ENCODE assay signal across 8 mouse cellular contexts in the genomic region with DNA sequence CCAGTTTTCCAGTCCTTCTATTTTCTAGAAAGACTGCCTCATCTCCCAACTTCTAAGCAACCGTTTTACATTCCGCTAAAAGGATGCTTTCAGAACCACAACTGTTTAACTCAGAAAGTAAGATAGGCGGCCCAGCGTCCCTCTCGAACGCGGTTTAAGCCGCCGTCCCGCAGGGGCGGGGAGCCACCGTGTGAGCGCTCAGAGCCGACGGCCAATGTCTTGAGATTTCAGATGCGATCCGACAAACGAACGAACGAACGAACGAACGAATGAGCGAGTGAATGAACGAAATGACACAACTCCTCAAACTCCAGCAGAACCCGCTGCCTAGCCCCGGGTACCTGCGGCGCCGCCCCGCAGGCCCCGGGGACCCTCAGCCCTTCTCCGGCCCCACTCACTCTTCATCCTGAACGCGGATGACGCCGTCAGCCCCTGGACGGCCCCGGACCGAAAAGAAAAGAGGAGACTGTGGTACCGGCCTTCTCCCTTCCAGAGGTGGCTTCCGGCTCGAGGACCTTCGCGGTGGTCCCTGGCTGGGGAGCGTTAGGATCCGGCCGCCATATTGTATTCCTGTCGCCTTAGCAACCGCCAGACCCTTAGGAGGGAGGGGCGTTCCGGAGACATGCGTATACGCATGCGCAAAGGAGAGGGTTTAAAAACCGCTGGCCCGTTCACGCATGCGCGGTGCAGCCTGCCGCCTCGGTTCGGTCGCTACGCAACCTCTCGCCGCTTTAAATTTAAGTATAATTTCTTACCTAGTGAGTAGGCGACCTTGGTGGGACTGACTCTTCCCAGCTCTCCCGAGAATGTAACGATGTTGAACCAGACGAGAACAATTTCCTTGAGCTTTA. TPM values are rescaled to one million over a fixed set of nuclear protein-coding genes. Genes with fewer than 3 reads are reported as not detected.
DNase-seq lines count a peak whose midpoint lies in the region; ATAC-seq and TF ChIP-seq lines count a peak whose summit lies in the region.

TSS of gene Mok (minus strand) at position 592 of the 851 bp plus-strand sequence.

- TF ChIP-seq CTCF in CH12.LX (conservative IDR thresholded peaks at IDR 0.05 in 1 of 2, IDR thresholded peaks at IDR 0.05 in 1 of 2; ENCODE audit: low read depth in 2 of 2, low read length in 2 of 2), result no peak
- TF ChIP-seq CTCF in liver, postnatal 0 days (IDR thresholded peaks at IDR 0.05; ENCODE audit: low read depth), result no peak

- dilution Hi-C loops in CH12.LX (cut with MboI; ENCODE audit: extremely low pct_ligation_motif_present, extremely low pct_unique_long_range_greater_than_20kb, low sequenced_read_pairs), result no loop called here

- H3K27me3 ChIP-seq in CH12.LX (replicated peaks), result peaks cover 10% of the 10 kb centered on the region
- H3K27me3 ChIP-seq in forebrain, embryonic 12.5 days, result peaks cover 25% of the 10 kb centered on the region
- H3K27me3 ChIP-seq in liver, postnatal 0 days (ENCODE audit: insufficient read depth, low read length), result no peaks in the 10 kb centered on the region
- H3K27me3 ChIP-seq in neural tube, embryonic 14.5 days (ENCODE audit: control insufficient read depth, insufficient read depth, low read length), result no peaks in the 10 kb centered on the region; the same call in 1 of the 2 replicates

- peaks cover 3 to 41% of the 10 kb centered on the region in 2 experiments; a peak in 2 of 4 replicates for H3K4me1 ChIP-seq in CH12.LX (ENCODE audit: control insufficient read depth in 1 of 2, insufficient read depth in 2 of 2)
- peaks cover 48% of the 10 kb centered on the region for H3K4me1 ChIP-seq in forebrain, embryonic 12.5 days
- H3K4me1 ChIP-seq in liver, postnatal 0 days (ENCODE audit: insufficient read depth), result peaks cover 20% of the 10 kb centered on the region
- H3K4me1 ChIP-seq in neural tube, embryonic 14.5 days (ENCODE audit: control insufficient read depth, insufficient read depth, low read length), result peaks cover 11% of the 10 kb centered on the region; the same call in 1 of the 2 replicates

- H3K9ac ChIP-seq in CH12.LX (ENCODE audit: insufficient read depth, low read depth), result peak within 1 kb of the TSS; percentile 42; the same call in 1 of the 2 replicates
- H3K9ac ChIP-seq in forebrain, embryonic 12.5 days, result peak within 1 kb of the TSS; percentile 59
- peak within 1 kb of the TSS; percentile 2; the same call in 1 of the 2 replicates for H3K9ac ChIP-seq in liver, postnatal 0 days (replicated peaks)
- peak within 1 kb of the TSS; percentile 45 for H3K9ac ChIP-seq in neural tube, embryonic 14.5 days (replicated peaks; ENCODE audit: low read depth, low read length)

- H3K36me3 ChIP-seq in CH12.LX (replicated peaks in 1 of 2; ENCODE audit: control insufficient read depth in 1 of 2, insufficient read depth in 1 of 2, low read length in 1 of 2), result no peaks in the 10 kb centered on the region
- H3K36me3 ChIP-seq in forebrain, embryonic 12.5 days (replicated peaks), result no peaks in the 10 kb centered on the region
- no peaks in the 10 kb centered on the region for H3K36me3 ChIP-seq in liver, postnatal 0 days (replicated peaks; ENCODE audit: insufficient read depth, low read length)
- H3K36me3 ChIP-seq in neural tube, embryonic 14.5 days (ENCODE audit: control insufficient read depth, insufficient read depth, low read length), result no peaks in the 10 kb centered on the region

- peak; percentile 51; the same call in 1 of the 2 replicates for TF ChIP-seq POLR2A in CH12.LX (IDR thresholded peaks at IDR 0.05; ENCODE audit: low read depth, low read length)

- ATAC-seq in forebrain, embryonic 12.5 days (ENCODE audit: low FRiP score), result peak; percentile 82
- peak; percentile 48 for ATAC-seq in liver, postnatal 0 days
- peak; percentile 85 for ATAC-seq in neural tube, embryonic 14.5 days (ENCODE audit: low read depth)

- peak within 1 kb of the TSS; percentile 73 for H3K4me2 ChIP-seq in CH12.LX (ENCODE audit: insufficient read depth, low read depth, poor library complexity, severe bottlenecking)
- peak within 1 kb of the TSS; percentile 62 for H3K4me2 ChIP-seq in forebrain, embryonic 12.5 days
- peak within 1 kb of the TSS; percentile 82 for H3K4me2 ChIP-seq in liver, postnatal 0 days (ENCODE audit: low read depth, low read length)
- peak within 1 kb of the TSS; percentile 53 for H3K4me2 ChIP-seq in neural tube, embryonic 14.5 days (ENCODE audit: low read depth, low read length)

- no peak; the same call in 1 of the 2 replicates for TF ChIP-seq RAD21 in CH12.LX (IDR thresholded peaks at IDR 0.05; ENCODE audit: low read depth, low read length)

- in situ Hi-C loops in CH12.LX (cut with MboI; ENCODE audit: low pct_ligation_motif_present, low pct_unique_long_range_greater_than_20kb, low sequenced_read_pairs), result loop anchor here (5.0 to 10.0 kb wide), 3 partner anchors 106 to 423 kb away; partner anchors contain the start of gene Wdr20

- TF ChIP-seq EP300 in CH12.LX (IDR thresholded peaks at IDR 0.05; ENCODE audit: low read length), result no peak
- no peak for TF ChIP-seq EP300 in liver, postnatal 0 days (IDR thresholded peaks at IDR 0.05; ENCODE audit: low read depth)

- H3K79me2 ChIP-seq in CH12.LX (replicated peaks; ENCODE audit: control insufficient read depth, extremely low read depth, insufficient read depth, poor library complexity, severe bottlenecking), result no peaks in the 10 kb centered on the region

- H3K9me3 ChIP-seq in CH12.LX (replicated peaks; ENCODE audit: low read length), result no peaks in the 10 kb centered on the region
- H3K9me3 ChIP-seq in forebrain, embryonic 12.5 days, result no peaks in the 10 kb centered on the region
- no peaks in the 10 kb centered on the region for H3K9me3 ChIP-seq in liver, postnatal 0 days (ENCODE audit: low read length)
- H3K9me3 ChIP-seq in neural tube, embryonic 14.5 days (ENCODE audit: control insufficient read depth, low read length), result no peaks in the 10 kb centered on the region

- DNase-seq in CH12.LX (ENCODE audit: extremely low read depth), result peak; percentile 94
- peak; percentile 84 for DNase-seq in c-Kit-positive CD71-positive TER-119-negative erythroid progenitor cells, embryonic 14.5 days (ENCODE audit: low read depth)
- peak; percentile 97 to 98 for DNase-seq in heart, postnatal 10 days
- peak; percentile 71 for DNase-seq in large intestine, adult 2 months (ENCODE audit: low read depth, low spot score)
- DNase-seq in liver, postnatal 0 days, result peak; percentile 94
- DNase-seq in testis, postnatal 10 days (ENCODE audit: low spot score), result peak; percentile 97

- H3K4me3 ChIP-seq in CH12.LX (replicated peaks in 1 of 3; ENCODE audit: low read depth in 2 of 3, low read length in 2 of 3, poor library complexity in 1 of 3), result peak within 1 kb of the TSS; percentile 63 to 81 (median 67)
- peak within 1 kb of the TSS; percentile 69 for H3K4me3 ChIP-seq in forebrain, embryonic 12.5 days (replicated peaks)
- H3K4me3 ChIP-seq in liver, postnatal 0 days (ENCODE audit: low read depth, low read length), result peak within 1 kb of the TSS; percentile 60
- peak within 1 kb of the TSS; percentile 65 for H3K4me3 ChIP-seq in neural tube, embryonic 14.5 days (ENCODE audit: low read depth, low read length)

- no peak within 1 kb of the TSS for H3K27ac ChIP-seq in CH12.LX (ENCODE audit: insufficient read depth, low read depth)
- H3K27ac ChIP-seq in forebrain, embryonic 12.5 days, result no peak within 1 kb of the TSS; the same call in 1 of the 2 replicates
- H3K27ac ChIP-seq in liver, postnatal 0 days (ENCODE audit: low read depth), result no peak within 1 kb of the TSS
- peak within 1 kb of the TSS; percentile 49; the same call in 1 of the 2 replicates for H3K27ac ChIP-seq in neural tube, embryonic 14.5 days (ENCODE audit: low read depth, low read length)

- intact Hi-C loops in heart, postnatal 10 days (cut with DNase I), result loop anchor here (5.0 to 10.0 kb wide), 4 partner anchors 138 to 408 kb away; partner anchors contain the start of genes Hsp90aa1 and Ppp2r5c

- WGBS in forebrain, embryonic 12.5 days, result under 1% methylated on average over 71 of the region's 71 CpGs
- WGBS in large intestine, adult 2 months, result under 1% methylated on average over 71 of the region's 71 CpGs
- under 1% methylated on average over 71 of the region's 71 CpGs for WGBS in liver, postnatal 0 days (ENCODE audit: insufficient replicate concordance)
- WGBS in neural tube, embryonic 14.5 days, result under 1% methylated on average over 67 of the region's 71 CpGs

TF ChIP-seq in CH12.LX, 34 proteins besides CTCF, POLR2A, EP300 and RAD21 (continues in another document):
- TF ChIP-seq UBTF (IDR thresholded peaks at IDR 0.05; ENCODE audit: low read depth, low read length), result no peak
- TF ChIP-seq ZNF384 (IDR thresholded peaks at IDR 0.05; ENCODE audit: low read depth, low read length), result no peak
- TF ChIP-seq POLR2AphosphoS2 (IDR thresholded peaks at IDR 0.05; ENCODE audit: low read depth, low read length), result no peak
- no peak for TF ChIP-seq JUND (conservative IDR thresholded peaks at IDR 0.05; ENCODE audit: low read depth, low read length)
- no peak for TF ChIP-seq ZKSCAN1 (IDR thresholded peaks at IDR 0.05; ENCODE audit: borderline replicate concordance, low read depth, low read length)
- TF ChIP-seq KAT2A (IDR thresholded peaks at IDR 0.05; ENCODE audit: insufficient replicate concordance, low read length), result no peak
- no peak for TF ChIP-seq TCF12 (IDR thresholded peaks at IDR 0.05; ENCODE audit: low read depth, low read length)
- 0 out of 2 replicates have a peak, but pooled peaks have one; percentile 15 for TF ChIP-seq ELF1 (IDR thresholded peaks at IDR 0.05; ENCODE audit: low read depth, low read length)
- TF ChIP-seq SIN3A (IDR thresholded peaks at IDR 0.05; ENCODE audit: low read length), result peak; percentile 26; the same call in 1 of the 2 replicates
- TF ChIP-seq USF1 (IDR thresholded peaks at IDR 0.05; ENCODE audit: low read depth, low read length), result no peak
- peak; percentile 65 for TF ChIP-seq HCFC1 (IDR thresholded peaks at IDR 0.05; ENCODE audit: low read depth, low read length)
- TF ChIP-seq ZC3H11A (IDR thresholded peaks at IDR 0.05; ENCODE audit: low read depth, low read length), result no peak
- no peak for TF ChIP-seq MAX (IDR thresholded peaks at IDR 0.05; ENCODE audit: low read length)
- no peak for TF ChIP-seq MYC (IDR thresholded peaks at IDR 0.05; ENCODE audit: low read depth, low read length)
- no peak for TF ChIP-seq SMC3 (IDR thresholded peaks at IDR 0.05; ENCODE audit: low read depth, low read length)
- TF ChIP-seq IRF4 (IDR thresholded peaks at IDR 0.05; ENCODE audit: low read depth, low read length), result no peak
- no peak for TF ChIP-seq ETS1 (conservative IDR thresholded peaks at IDR 0.05; ENCODE audit: low read depth, low read length)

RNA-seq across cellular contexts. Expression of gene Mok, which starts in this region (rescaled TPM):
- total RNA-seq in CH12.LX (2012; rRNA removed) (5.5 and 9.8 TPM in 2 replicates), CH12.LX (2014; rRNA removed) (5.8 and 7.1 TPM in 2 replicates)
- polyA plus RNA-seq in CH12.LX (2012; ENCODE audit: insufficient read length, low read depth), result 9.1 and 11.0 TPM in 2 replicates
- 11.4 and 11.6 TPM in 2 replicates for polyA plus RNA-seq in forebrain, embryonic 12.5 days (2016; fragmentation: Nextera tagmentation; extraction: Ambion mirVana)
- under 1 TPM; 0.57 to 0.62 TPM for total RNA-seq in heart, postnatal 10 days (2021)
- 0.64 and 0.81 TPM in 2 replicates for polyA plus RNA-seq in large intestine, adult 2 months (2012; rRNA removed)
- 0.13 and 0.29 TPM in 2 replicates for polyA plus RNA-seq in liver, postnatal 0 days (2015; fragmentation: Nextera tagmentation; extraction: Ambion mirVana)
- 13.4 and 14.2 TPM in 2 replicates for polyA plus RNA-seq in neural tube, embryonic 14.5 days (2014; fragmentation: Nextera tagmentation; extraction: Ambion mirVana)

Comparison
In these comparisons a context has a peak if more than half of its experiments do, and no peak if none do; other contexts are left out.
1. RNA of gene Mok (total RNA-seq): 5.5 to 9.8 TPM in CH12.LX; 0.57 to 0.62 TPM in heart, postnatal 10 days; every median in the first group is over 4 times any median in the second.
2. Peak in DNase-seq in heart, postnatal 10 days; RNA of the gene not detected or under 1 TPM.
3. Peak in DNase-seq in large intestine, adult 2 months; RNA of the gene not detected or under 1 TPM.
4. Peak in DNase-seq, ATAC-seq, H3K4me3 ChIP-seq, H3K9ac ChIP-seq and H3K4me2 ChIP-seq in liver, postnatal 0 days; RNA of the gene not detected or under 1 TPM.
5. H3K9ac ChIP-seq: peak in every context shown above with its lines; median percentile 59 in forebrain, embryonic 12.5 days; 45 in neural tube, embryonic 14.5 days; 42 in CH12.LX; 2 in liver, postnatal 0 days.
6. Peak in every context shown above with its lines, with median percentiles within 50 percentile points of each other: DNase-seq, H3K4me2 ChIP-seq, H3K4me3 ChIP-seq and ATAC-seq.